Mouse (Mus musculus): ENCODE measurements around the gene Stk11ip. TPM values are rescaled to one million over a fixed set of nuclear protein-coding genes. Genes with fewer than 3 reads are reported as not detected.
A peak's percentile ranks its signal among the peaks of the same experiment; 100 is the strongest.

Gene Stk11ip
- polyA plus RNA-seq (2012; ENCODE audit: insufficient read depth, insufficient read length, low replicate concordance, missing spikeins): not detected in 2 replicates

GRCm38 (mm10) chr1:75521321-75522031 lies at the start of gene Stk11ip:
TSS of gene Stk11ip (plus strand) at chr1:75521529.
- H3K4me1 ChIP-seq (ENCODE audit: control insufficient read depth, insufficient read depth, low read length): no peaks in the 10 kb centered on the region
- H3K4me3 ChIP-seq (ENCODE audit: insufficient read depth, low read depth, low read length): peak within 1 kb of the TSS; percentile 85
- TF ChIP-seq POLR2A (IDR thresholded peaks at IDR 0.05; ENCODE audit: insufficient read depth, low read depth, low read length) (peak; percentile 83), CTCF (IDR thresholded peaks at IDR 0.05; ENCODE audit: insufficient read depth, low read depth, low read length) (no peak)
- H3K27ac ChIP-seq (ENCODE audit: insufficient read depth, low read depth, low read length): peak within 1 kb of the TSS; percentile 35; the same call in 1 of the 2 replicates
- under 1% methylated on average over 46 of the region's 46 CpGs for WGBS

- no peak for TF ChIP-seq POLR2A (IDR thresholded peaks at IDR 0.05; ENCODE audit: insufficient read depth, low read depth, low read length)
- TF ChIP-seq CTCF (IDR thresholded peaks at IDR 0.05; ENCODE audit: insufficient read depth, low read depth, low read length): no peak
- WGBS: 94% methylated on average over 11 of the region's 11 CpGs
- Histone ChIP-seq H3K4me1 (ENCODE audit: control insufficient read depth, insufficient read depth, low read length) (peaks cover 26% of the 10 kb centered on the region), H3K27ac (ENCODE audit: insufficient read depth, low read depth, low read length) (no peak overlapping the region), H3K4me3 (ENCODE audit: insufficient read depth, low read depth, low read length) (no peak overlapping the region)
Observed at GRCm38 (mm10) chr1:75476441-75476840, 44.9 kb upstream of the Stk11ip start.

GRCm38 (mm10) chr1:75477264-75477965 lies 43.9 kb upstream of the Stk11ip start:
- WGBS: 6% methylated on average over 35 of the region's 35 CpGs
- peaks cover 29% of the 10 kb centered on the region for H3K4me1 ChIP-seq (ENCODE audit: control insufficient read depth, insufficient read depth, low read length)
- H3K4me3 ChIP-seq (ENCODE audit: insufficient read depth, low read depth, low read length): peak overlapping the region; percentile 42
- TF ChIP-seq CTCF (IDR thresholded peaks at IDR 0.05; ENCODE audit: insufficient read depth, low read depth, low read length) (peak; percentile 99), POLR2A (IDR thresholded peaks at IDR 0.05; ENCODE audit: insufficient read depth, low read depth, low read length) (no peak)
- no peak overlapping the region for H3K27ac ChIP-seq (ENCODE audit: insufficient read depth, low read depth, low read length)

- Histone ChIP-seq H3K4me3 (ENCODE audit: insufficient read depth, low read depth, low read length) (no peak overlapping the region; the same call in 1 of the 2 replicates), H3K27ac (ENCODE audit: insufficient read depth, low read depth, low read length) (no peak overlapping the region), H3K4me1 (ENCODE audit: control insufficient read depth, insufficient read depth, low read length) (peaks cover 34% of the 10 kb centered on the region)
- WGBS: 35% methylated on average over 3 of the region's 3 CpGs
- TF ChIP-seq POLR2A (IDR thresholded peaks at IDR 0.05; ENCODE audit: insufficient read depth, low read depth, low read length) (no peak), CTCF (IDR thresholded peaks at IDR 0.05; ENCODE audit: insufficient read depth, low read depth, low read length) (no peak)
Observed at GRCm38 (mm10) chr1:75477966-75478290, 43.4 kb upstream of the Stk11ip start.

GRCm38 (mm10) chr1:75478497-75478896 lies 42.8 kb upstream of the Stk11ip start:
- WGBS: under 1% methylated on average over 25 of the region's 25 CpGs
- Histone ChIP-seq H3K4me3 (ENCODE audit: insufficient read depth, low read depth, low read length) (peak overlapping the region; percentile 82), H3K4me1 (ENCODE audit: control insufficient read depth, insufficient read depth, low read length) (peaks cover 36% of the 10 kb centered on the region), H3K27ac (ENCODE audit: insufficient read depth, low read depth, low read length) (peak overlapping the region; percentile 76; the same call in 1 of the 2 replicates)
- TF ChIP-seq POLR2A (IDR thresholded peaks at IDR 0.05; ENCODE audit: insufficient read depth, low read depth, low read length) (no peak), CTCF (IDR thresholded peaks at IDR 0.05; ENCODE audit: insufficient read depth, low read depth, low read length) (no peak)

- TF ChIP-seq CTCF (IDR thresholded peaks at IDR 0.05; ENCODE audit: insufficient read depth, low read depth, low read length) (no peak), POLR2A (IDR thresholded peaks at IDR 0.05; ENCODE audit: insufficient read depth, low read depth, low read length) (peak; percentile 73)
- under 1% methylated on average over 76 of the region's 76 CpGs for WGBS
- H3K4me1 ChIP-seq (ENCODE audit: control insufficient read depth, insufficient read depth, low read length): peaks cover 33% of the 10 kb centered on the region
- peak within 1 kb of the TSS; percentile 82 for H3K4me3 ChIP-seq (ENCODE audit: insufficient read depth, low read depth, low read length)
- peak within 1 kb of the TSS; percentile 76 for H3K27ac ChIP-seq (ENCODE audit: insufficient read depth, low read depth, low read length)
Observed at GRCm38 (mm10) chr1:75478916-75479634, 42.3 kb upstream of the Stk11ip start, which contains the start of the genes Chpf and Tmem198. TSS of gene Chpf (minus strand) at chr1:75479307. TSS of gene Tmem198 (plus strand) at chr1:75479532.

- 1% methylated on average over 24 of the region's 24 CpGs for WGBS
- peaks cover 31% of the 10 kb centered on the region for H3K4me1 ChIP-seq (ENCODE audit: control insufficient read depth, insufficient read depth, low read length)
- peak overlapping the region; percentile 82 for H3K4me3 ChIP-seq (ENCODE audit: insufficient read depth, low read depth, low read length)
- peak overlapping the region; percentile 76 for H3K27ac ChIP-seq (ENCODE audit: insufficient read depth, low read depth, low read length)
- TF ChIP-seq POLR2A (IDR thresholded peaks at IDR 0.05; ENCODE audit: insufficient read depth, low read depth, low read length) (no peak), CTCF (IDR thresholded peaks at IDR 0.05; ENCODE audit: insufficient read depth, low read depth, low read length) (no peak)
Observed at GRCm38 (mm10) chr1:75479635-75479989, 41.7 kb upstream of the Stk11ip start.

- TF ChIP-seq CTCF (IDR thresholded peaks at IDR 0.05; ENCODE audit: insufficient read depth, low read depth, low read length) (no peak), POLR2A (IDR thresholded peaks at IDR 0.05; ENCODE audit: insufficient read depth, low read depth, low read length) (no peak)
- Histone ChIP-seq H3K4me3 (ENCODE audit: insufficient read depth, low read depth, low read length) (peak overlapping the region; percentile 82), H3K27ac (ENCODE audit: insufficient read depth, low read depth, low read length) (peak overlapping the region; percentile 76), H3K4me1 (ENCODE audit: control insufficient read depth, insufficient read depth, low read length) (peaks cover 28% of the 10 kb centered on the region)
- 9% methylated on average over 13 of the region's 13 CpGs for whole genome bisulfite sequencing
Observed at GRCm38 (mm10) chr1:75480036-75480435, 41.3 kb upstream of the Stk11ip start.

Measured in olfactory bulb, adult 2 months (tissue).